Mouse (Mus musculus): ENCODE results near the gene Runx1. TPM values are rescaled to one million over a fixed set of nuclear protein-coding genes. Genes with fewer than 3 reads are reported as not detected.

Runx1 gene
- total and polyA plus RNA-seq, 2 experiments from 2014 or later: 1.3 to 2.2 TPM

DNA sequence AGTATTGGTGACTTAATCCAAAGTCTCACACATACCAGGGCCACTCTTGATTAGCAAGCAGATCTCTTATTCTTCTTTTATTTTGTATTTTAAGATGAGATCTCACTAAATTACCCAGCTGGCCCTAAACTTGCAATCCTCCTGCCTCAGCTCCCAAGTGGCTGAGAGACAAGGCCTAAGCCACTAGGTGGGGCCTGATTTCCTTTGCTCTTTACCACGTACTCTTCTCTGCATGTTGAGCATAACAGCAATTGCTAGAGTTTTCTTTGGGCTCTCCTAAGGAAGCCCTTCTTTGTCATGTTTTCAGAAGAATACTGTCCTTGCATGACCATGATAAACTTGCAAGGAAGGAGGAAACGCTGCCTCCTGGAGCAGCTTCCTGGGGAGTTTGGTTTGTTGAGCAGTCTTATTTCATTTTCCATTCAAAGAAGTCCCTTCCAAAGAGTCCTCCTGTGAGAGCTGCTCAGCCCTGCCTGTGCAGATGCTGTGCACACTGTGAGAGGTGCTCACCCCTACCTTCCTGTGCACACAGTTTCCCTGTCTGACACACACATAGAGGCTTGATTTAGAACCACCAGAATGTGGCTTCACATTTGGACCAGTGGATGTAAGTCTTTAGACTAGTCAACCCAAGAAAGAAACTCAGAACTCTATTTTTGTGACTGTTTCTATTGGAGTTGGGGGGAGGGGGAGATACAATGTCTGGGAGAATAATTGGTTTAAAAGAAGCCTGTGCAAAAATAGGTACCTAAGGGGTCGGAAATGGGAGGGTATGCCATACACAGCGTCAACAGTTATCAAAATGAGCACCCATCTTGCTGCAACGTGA, 11.4 kb downstream of the Runx1 start:
- no peak for DNase-seq (ENCODE audit: low spot score)
- WGBS: 78% methylated on average over 5 of the region's 5 CpGs

DNA sequence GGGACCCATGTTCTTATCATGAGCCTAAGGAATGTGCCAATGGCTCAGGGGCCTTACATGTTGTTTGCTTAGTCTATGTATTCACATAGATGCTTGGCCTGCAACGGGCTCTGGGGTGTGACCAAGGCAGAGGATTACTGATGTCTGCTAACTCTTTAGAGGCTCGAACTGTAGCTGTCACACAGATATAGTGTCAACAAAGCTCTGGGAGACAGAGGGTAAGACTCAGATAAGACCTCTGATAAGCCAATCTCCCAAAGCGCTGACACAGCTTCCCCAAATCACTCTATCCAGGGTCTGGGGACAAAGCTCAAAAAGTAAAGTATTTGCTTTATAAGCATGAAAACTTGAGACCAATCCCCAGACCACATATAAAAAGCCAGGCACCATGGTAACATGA, 13.5 kb downstream of the Runx1 start:
- Histone ChIP-seq H3K4me1 (ENCODE audit: insufficient read depth, low read length) (no peaks in the 10 kb centered on the region), H3K9ac (replicated peaks; ENCODE audit: low read length) (no peak overlapping the region), H3K9me3 (ENCODE audit: low read length) (no peaks in the 10 kb centered on the region), H3K27ac (no peak overlapping the region), H3K27me3 (ENCODE audit: insufficient read depth, low read length) (no peaks in the 10 kb centered on the region), H3K36me3 (ENCODE audit: insufficient read depth, low read length) (no peaks in the 10 kb centered on the region), H3K4me2 (ENCODE audit: low read depth, low read length) (no peak overlapping the region), H3K4me3 (ENCODE audit: low read length) (no peak overlapping the region)
- DNase-seq (ENCODE audit: low spot score): no peak
- WGBS: 71% methylated on average over 3 of the region's 3 CpGs
- ATAC-seq: no peak
- TF ChIP-seq CTCF (IDR thresholded peaks at IDR 0.05; ENCODE audit: low read depth): no peak

More for the DNA sequence above, 11.4 kb downstream of the Runx1 start:
- no peak for ATAC-seq
- H3K4me3 ChIP-seq (ENCODE audit: low read length): no peak overlapping the region
- H3K27me3 ChIP-seq (ENCODE audit: insufficient read depth, low read length): no peaks in the 10 kb centered on the region
- H3K36me3 ChIP-seq (ENCODE audit: insufficient read depth, low read length): no peaks in the 10 kb centered on the region
- no peak for TF ChIP-seq CTCF (IDR thresholded peaks at IDR 0.05; ENCODE audit: low read depth)
- no peak overlapping the region for H3K4me2 ChIP-seq (ENCODE audit: low read depth, low read length)
- H3K9ac ChIP-seq (replicated peaks; ENCODE audit: low read length): no peak overlapping the region
- H3K4me1 ChIP-seq (ENCODE audit: insufficient read depth, low read length): no peaks in the 10 kb centered on the region
- no peak overlapping the region for H3K27ac ChIP-seq
- H3K9me3 ChIP-seq (ENCODE audit: low read length): no peaks in the 10 kb centered on the region

DNA sequence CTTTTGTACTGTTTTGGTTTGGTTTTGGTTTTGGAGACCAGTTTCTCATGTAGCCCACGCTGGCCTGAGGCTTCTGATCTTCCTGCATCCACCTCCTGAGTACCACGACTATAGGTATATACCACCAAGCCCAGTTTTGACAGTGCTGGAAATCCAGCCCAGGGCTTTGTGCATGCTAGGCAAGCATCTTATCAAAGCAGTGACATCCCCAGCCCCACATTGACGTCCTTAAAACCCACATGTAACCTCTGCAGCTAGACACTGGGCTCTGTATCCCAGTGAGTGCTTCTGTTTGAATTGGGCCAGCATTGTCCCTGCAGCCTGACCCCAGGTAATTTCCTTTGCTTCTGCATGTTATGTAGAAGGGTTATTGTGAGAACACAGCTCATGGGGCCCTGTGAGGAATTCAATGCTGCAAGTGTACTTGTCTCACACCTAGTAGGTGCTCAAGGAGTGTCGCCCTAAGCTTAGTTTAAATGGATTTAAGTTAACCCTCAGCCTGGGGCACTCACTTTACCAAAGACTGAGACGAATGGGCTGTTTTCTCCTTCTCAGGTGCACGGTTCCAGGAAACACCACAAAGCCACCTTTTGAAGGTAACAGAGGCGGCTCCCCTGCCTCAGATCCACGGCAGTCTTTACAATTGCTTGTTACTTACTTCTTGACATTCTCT, 15.2 kb downstream of the Runx1 start:
- no peak for ATAC-seq
- H3K27ac ChIP-seq: no peak overlapping the region
- no peak overlapping the region for H3K4me2 ChIP-seq (ENCODE audit: low read depth, low read length)
- WGBS: 90% methylated on average over 8 of the region's 8 CpGs
- H3K36me3 ChIP-seq (ENCODE audit: insufficient read depth, low read length): no peaks in the 10 kb centered on the region
- H3K4me3 ChIP-seq (ENCODE audit: low read length): no peak overlapping the region
- TF ChIP-seq CTCF (IDR thresholded peaks at IDR 0.05; ENCODE audit: low read depth): no peak
- no peaks in the 10 kb centered on the region for H3K27me3 ChIP-seq (ENCODE audit: insufficient read depth, low read length)
- H3K9ac ChIP-seq (replicated peaks; ENCODE audit: low read length): no peak overlapping the region
- DNase-seq (ENCODE audit: low spot score): no peak
- no peaks in the 10 kb centered on the region for H3K9me3 ChIP-seq (ENCODE audit: low read length)
- H3K4me1 ChIP-seq (ENCODE audit: insufficient read depth, low read length): no peaks in the 10 kb centered on the region

DNA sequence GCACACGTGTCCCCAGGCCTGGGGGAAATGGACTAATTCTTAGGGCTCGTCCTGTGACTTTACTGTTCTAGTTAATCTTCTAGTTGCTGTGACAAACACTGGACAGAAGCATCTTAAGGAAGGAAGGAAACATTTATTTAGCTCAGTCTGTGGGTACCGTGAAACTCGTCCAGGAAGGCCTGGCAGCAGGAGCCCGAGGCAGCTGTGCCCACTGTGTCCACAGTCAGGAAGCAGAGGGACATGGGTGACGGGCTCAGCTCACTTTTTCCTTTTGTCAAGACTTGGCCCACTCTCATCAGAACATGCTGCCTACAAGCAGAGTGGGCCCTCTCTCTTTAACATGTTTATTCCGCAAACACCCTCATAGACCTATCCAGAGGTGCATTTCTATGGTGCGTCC, 18.2 kb downstream of the Runx1 start:
- TF ChIP-seq CTCF (IDR thresholded peaks at IDR 0.05; ENCODE audit: low read depth): no peak
- no peaks in the 10 kb centered on the region for H3K9me3 ChIP-seq (ENCODE audit: low read length)
- 80% methylated on average over 8 of the region's 8 CpGs for WGBS
- no peak overlapping the region for H3K9ac ChIP-seq (replicated peaks; ENCODE audit: low read length)
- H3K4me1 ChIP-seq (ENCODE audit: insufficient read depth, low read length): no peaks in the 10 kb centered on the region
- ATAC-seq (no peak), DNase-seq (ENCODE audit: low spot score) (no peak)
- H3K27me3 ChIP-seq (ENCODE audit: insufficient read depth, low read length): no peaks in the 10 kb centered on the region
- H3K27ac ChIP-seq: no peak overlapping the region
- no peaks in the 10 kb centered on the region for H3K36me3 ChIP-seq (ENCODE audit: insufficient read depth, low read length)
- no peak overlapping the region for H3K4me2 ChIP-seq (ENCODE audit: low read depth, low read length)
- H3K4me3 ChIP-seq (ENCODE audit: low read length): no peak overlapping the region

DNA sequence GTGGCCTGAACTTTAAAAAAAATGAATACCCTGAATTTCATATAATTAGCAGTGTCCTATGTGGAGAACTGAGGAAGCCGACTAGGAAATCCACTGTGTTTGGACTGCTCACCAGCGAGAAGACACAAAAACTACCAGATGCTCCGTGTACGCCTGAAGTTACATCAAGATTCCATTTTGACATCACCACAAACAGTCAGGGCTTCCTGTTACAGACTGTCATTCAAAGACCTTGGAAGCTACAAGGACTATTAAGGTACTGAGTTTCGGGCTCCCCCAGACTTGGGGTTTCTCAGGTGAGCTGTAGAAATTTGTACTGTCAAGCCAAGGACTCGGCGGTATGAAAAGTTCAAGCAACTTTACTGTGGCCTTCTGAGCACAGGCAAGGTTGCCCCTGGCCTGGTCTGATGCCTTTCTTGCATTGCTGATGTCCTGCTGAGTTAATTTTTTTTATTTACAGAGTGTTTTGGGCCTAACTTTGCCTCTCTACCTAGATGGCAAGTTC, 22.8 kb downstream of the Runx1 start:
- no peaks in the 10 kb centered on the region for H3K4me1 ChIP-seq (ENCODE audit: insufficient read depth, low read length)
- no peak overlapping the region for H3K4me2 ChIP-seq (ENCODE audit: low read depth, low read length)
- DNase-seq (ENCODE audit: low spot score) (no peak), ATAC-seq (no peak)
- H3K9me3 ChIP-seq (ENCODE audit: low read length): 0 out of 2 replicates have a peak, but pooled peaks cover 3% of the 10 kb centered on the region
- H3K4me3 ChIP-seq (ENCODE audit: low read length): no peak overlapping the region
- WGBS: 91% methylated on average over 7 of the region's 7 CpGs
- TF ChIP-seq CTCF (IDR thresholded peaks at IDR 0.05; ENCODE audit: low read depth): no peak
- H3K27me3 ChIP-seq (ENCODE audit: insufficient read depth, low read length): no peaks in the 10 kb centered on the region
- H3K36me3 ChIP-seq (ENCODE audit: insufficient read depth, low read length): no peaks in the 10 kb centered on the region
- no peak overlapping the region for H3K9ac ChIP-seq (replicated peaks; ENCODE audit: low read length)
- H3K27ac ChIP-seq: no peak overlapping the region

GRCm38 (mm10) chr16:92801567-92801966, 24.4 kb downstream of the Runx1 start:
- no peak for ATAC-seq
- no peak overlapping the region for H3K4me3 ChIP-seq (ENCODE audit: low read length)
- no peak for DNase-seq (ENCODE audit: low spot score)
- H3K27ac ChIP-seq: no peak overlapping the region
- no peak overlapping the region for H3K4me2 ChIP-seq (ENCODE audit: low read depth, low read length)
- 0 out of 2 replicates have a peak, but pooled peaks cover 3% of the 10 kb centered on the region for H3K9me3 ChIP-seq (ENCODE audit: low read length)
- H3K27me3 ChIP-seq (ENCODE audit: insufficient read depth, low read length): no peaks in the 10 kb centered on the region
- H3K4me1 ChIP-seq (ENCODE audit: insufficient read depth, low read length): no peaks in the 10 kb centered on the region
- 72% methylated on average over 12 of the region's 12 CpGs for WGBS
- TF ChIP-seq CTCF (IDR thresholded peaks at IDR 0.05; ENCODE audit: low read depth): no peak
- H3K36me3 ChIP-seq (ENCODE audit: insufficient read depth, low read length): no peaks in the 10 kb centered on the region
- no peak overlapping the region for H3K9ac ChIP-seq (replicated peaks; ENCODE audit: low read length)
